Mouse (Mus musculus): ENCODE data around the gene Myo5c.

DNA sequence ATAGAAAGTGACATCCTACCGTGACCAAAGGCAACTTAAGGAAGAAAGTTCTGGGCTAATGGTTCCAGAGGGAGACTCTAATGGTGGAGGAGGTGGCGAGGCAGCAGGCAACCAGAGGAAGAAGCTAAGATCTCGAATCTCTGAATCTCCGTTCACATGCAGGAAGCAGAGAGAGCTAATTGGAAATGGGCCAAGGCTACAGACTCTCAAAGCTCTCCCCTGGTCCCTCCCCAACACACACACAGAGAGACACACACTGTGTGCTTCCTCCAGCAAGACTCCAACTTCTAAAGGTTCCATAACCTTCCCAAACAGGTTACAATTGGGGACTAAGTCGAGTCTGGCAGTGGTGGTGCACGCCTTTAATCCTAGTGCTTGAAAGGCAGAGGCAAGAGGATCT, 38.6 kb downstream of the Myo5c start:
- TF ChIP-seq CTCF (IDR thresholded peaks at IDR 0.05; ENCODE audit: extremely low read depth, insufficient read depth, low read length) (no peak), POLR2A (IDR thresholded peaks at IDR 0.05; ENCODE audit: extremely low read depth, insufficient read depth, low read length) (no peak)

Data from cortical plate, adult 2 months (tissue).